Mouse (Mus musculus): Measurements from ENCODE around the gene Gnai2. TPM values are rescaled to one million over a fixed set of nuclear protein-coding genes. Genes with fewer than 3 reads are reported as not detected.

The Gnai2 gene
- total RNA-seq, 2 experiments from 2014 or later: 208 to 222 TPM

DNA sequence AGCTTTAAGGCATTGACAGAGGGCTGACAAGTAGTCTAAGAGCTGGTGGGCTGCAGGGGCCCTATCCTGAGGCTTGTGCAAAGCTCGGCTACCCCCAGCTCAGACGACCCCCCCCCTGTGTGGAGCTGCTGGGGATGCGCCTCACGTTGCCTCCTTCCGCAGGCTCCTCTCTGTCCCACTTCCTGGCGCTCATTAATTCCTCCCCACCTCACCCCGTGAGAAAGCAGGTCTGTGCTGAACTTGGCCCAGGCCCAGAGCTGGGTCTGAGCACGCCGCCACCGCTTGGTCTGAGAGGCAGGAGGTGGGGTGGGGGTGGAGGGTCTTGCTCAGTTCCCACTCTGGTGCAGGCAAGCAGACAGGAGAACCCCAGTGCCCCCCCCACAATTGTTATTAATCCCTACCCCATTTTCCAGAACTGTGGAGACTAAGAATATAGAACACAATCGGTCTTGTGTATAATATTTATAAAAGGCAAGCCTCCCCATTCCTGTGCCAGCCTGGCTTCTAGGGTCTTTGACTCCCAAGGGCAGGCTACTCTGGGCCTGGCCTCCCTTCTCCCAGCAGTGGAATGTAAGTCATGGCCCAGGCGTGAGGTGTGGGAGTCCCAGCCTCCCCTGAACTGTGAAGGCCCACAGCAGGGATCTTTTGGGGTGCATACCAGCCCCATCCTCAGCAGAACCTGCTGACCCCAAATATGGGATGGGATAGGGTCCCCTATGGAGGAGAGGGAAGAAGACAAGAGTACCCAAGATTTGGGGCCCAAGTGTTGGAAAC is 15.7 kb upstream of the Gnai2 start:
- TF ChIP-seq CTCF (conservative IDR thresholded peaks at IDR 0.05): no peak
- DNase-seq (ENCODE audit: low spot score in 2 of 2): no peak
- Histone ChIP-seq H3K27ac (peak overlapping the region; percentile 66), H3K4me3 (no peak overlapping the region)

DNA sequence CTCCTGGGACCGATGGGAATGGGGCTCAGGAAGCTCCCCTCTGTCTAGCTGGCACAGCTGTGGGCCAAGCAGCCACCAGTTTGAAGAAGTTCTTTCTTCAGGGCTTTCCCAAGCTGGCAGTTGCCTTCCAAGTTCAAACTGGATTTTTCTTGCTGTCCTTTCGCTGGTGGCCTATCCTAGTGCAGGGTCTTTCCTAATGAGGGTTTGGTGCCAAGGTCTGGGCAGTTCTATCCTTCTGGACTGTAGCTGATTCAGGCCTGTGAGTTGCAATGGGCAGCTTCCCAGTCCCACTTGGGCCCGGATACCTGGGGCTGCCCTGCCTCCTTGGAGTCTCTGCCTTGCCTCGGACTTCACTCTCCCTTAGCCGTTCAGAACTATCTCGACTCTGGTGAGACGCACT is 15.1 kb upstream of the Gnai2 start:
- H3K27ac ChIP-seq: peak overlapping the region; percentile 66
- peak; percentile 32 to 70 for DNase-seq (ENCODE audit: low spot score in 2 of 2)
- TF ChIP-seq CTCF (conservative IDR thresholded peaks at IDR 0.05): no peak
- H3K4me3 ChIP-seq: no peak overlapping the region

GRCm38 (mm10) chr9:107648767-107649166 is 13.6 kb upstream of the Gnai2 start:
- no peak for TF ChIP-seq CTCF (conservative IDR thresholded peaks at IDR 0.05)
- no peak for DNase-seq (ENCODE audit: low spot score in 2 of 2)
- H3K27ac ChIP-seq: no peak overlapping the region
- no peak overlapping the region for H3K4me3 ChIP-seq

- Histone ChIP-seq H3K27ac (no peak overlapping the region), H3K4me3 (no peak overlapping the region)
- DNase-seq (ENCODE audit: low spot score in 2 of 2): no peak
- TF ChIP-seq CTCF (conservative IDR thresholded peaks at IDR 0.05): peak; percentile 60
Observed at GRCm38 (mm10) chr9:107646975-107647374, 11.8 kb upstream of the Gnai2 start.

DNA sequence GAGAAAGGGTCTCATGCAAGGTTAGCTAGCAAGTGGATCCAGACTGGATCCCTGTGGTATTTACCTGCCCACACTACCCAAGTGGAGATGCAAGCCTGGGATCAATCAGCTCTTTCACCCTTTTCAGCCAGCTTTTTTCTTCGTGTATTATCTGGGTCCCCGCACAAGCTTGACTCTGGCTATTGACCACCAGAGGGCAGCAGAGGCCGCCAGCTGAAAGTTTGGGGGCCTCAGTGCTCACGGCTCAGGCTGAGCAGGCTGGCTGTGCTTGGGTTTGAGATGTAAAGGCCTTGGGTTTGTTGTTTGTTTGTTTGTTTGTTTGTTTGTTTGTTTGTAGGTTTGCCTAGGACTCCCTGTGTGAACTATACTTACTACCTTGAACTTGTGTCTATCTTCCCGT is 10.4 kb upstream of the Gnai2 start:
- peak; percentile 96 for TF ChIP-seq CTCF (conservative IDR thresholded peaks at IDR 0.05)
- Histone ChIP-seq H3K4me3 (no peak overlapping the region), H3K27ac (no peak overlapping the region)
- peak; percentile 64 to 89 for DNase-seq (ENCODE audit: low spot score in 2 of 2)

- H3K27ac ChIP-seq: peak overlapping the region; percentile 87; the same call in 1 of the 2 replicates
- no peak overlapping the region for H3K4me3 ChIP-seq
- DNase-seq (ENCODE audit: low spot score in 2 of 2): no peak
- no peak for TF ChIP-seq CTCF (conservative IDR thresholded peaks at IDR 0.05)
Observed at GRCm38 (mm10) chr9:107645153-107645510, 10.0 kb upstream of the Gnai2 start.

- DNase-seq (ENCODE audit: low spot score in 2 of 2): peak; percentile 88 to 96
- H3K27ac ChIP-seq: peak overlapping the region; percentile 87
- peak overlapping the region; percentile 59 for H3K4me3 ChIP-seq
- TF ChIP-seq CTCF (conservative IDR thresholded peaks at IDR 0.05): peak; percentile 100
Observed at GRCm38 (mm10) chr9:107644495-107645152, 9.5 kb upstream of the Gnai2 start.

DNA sequence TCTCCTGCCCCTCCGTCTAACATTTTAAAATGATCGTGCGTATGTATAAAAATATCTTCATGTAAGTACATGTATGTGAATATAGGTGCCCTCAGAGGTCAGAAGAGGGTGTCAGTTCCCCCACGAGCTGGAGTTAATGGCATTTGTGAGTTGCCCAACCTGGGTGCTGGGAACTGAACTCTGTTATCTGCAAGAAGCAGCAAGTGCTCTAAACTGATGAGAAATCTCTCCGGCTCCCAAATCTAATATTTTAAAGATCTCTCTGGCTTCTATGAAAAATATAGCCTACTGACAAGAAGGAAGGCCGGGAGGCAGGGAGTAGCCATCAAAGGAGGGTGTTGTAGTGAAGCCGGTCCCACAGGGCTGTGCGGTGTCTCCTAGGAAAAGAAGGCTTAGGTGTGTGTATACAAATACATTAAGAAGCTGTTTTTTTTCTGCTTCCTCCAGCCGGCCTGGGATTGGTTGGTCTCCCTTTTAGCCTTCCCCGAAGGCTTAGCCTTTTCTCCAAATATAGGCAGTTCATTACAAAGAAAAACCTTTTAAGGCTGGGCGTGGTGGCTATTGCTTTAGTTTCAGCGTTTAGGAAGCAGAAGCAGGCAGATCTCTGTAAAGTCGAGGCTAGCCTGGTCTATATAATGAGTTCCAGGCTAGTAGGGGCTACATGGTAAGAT is 8.5 kb upstream of the Gnai2 start:
- Histone ChIP-seq H3K27ac (peak overlapping the region; percentile 87; the same call in 1 of the 2 replicates), H3K4me3 (peak overlapping the region; percentile 59; the same call in 1 of the 2 replicates)
- no peak for DNase-seq (ENCODE audit: low spot score in 2 of 2)
- no peak for TF ChIP-seq CTCF (conservative IDR thresholded peaks at IDR 0.05)

DNA sequence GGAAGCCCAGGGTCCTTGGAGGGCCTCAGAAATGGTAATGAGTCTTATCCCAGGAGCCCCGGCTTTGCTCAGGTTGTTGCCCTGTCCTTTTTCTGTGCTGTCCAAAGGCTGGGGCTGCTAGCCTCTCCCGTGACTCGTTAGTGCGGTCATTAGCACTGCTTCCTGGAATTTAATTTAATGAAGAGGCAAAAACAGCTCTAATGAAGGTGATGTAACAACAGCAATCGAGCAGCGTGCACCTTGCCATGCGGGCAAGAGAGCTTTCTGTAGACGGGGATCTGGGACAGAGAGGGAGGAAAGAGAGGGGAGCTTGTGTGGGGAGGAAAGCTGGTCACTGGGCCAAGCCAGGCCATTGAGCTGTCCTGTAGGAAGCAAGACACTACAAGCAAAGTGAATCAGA is 6.5 kb upstream of the Gnai2 start:
- H3K27ac ChIP-seq: peak overlapping the region; percentile 46; the same call in 1 of the 2 replicates
- DNase-seq (ENCODE audit: low spot score in 2 of 2): no peak
- TF ChIP-seq CTCF (conservative IDR thresholded peaks at IDR 0.05): no peak

DNA sequence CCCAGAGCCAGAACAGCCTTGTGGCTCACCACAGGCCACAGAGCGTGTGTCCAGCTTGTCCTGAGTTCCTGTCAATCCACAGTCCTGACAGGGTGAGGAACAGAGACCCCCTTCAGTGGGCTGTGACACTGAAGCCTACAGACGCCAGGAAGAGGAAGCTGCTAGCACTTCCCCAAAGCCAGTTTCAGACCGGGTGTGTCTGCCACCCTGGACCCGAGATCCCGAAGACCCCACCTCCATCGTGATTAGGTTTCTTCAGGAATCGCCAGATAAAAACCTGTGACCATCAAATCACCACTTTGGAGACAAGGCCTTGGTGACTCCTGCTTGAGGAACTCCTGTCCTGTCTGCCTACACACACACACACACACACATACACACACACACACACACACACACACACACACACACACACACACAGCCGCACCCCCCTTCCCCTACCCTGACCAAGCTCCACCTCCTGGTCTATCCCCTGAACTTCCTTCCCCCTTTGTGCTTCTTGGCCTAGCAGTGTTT is 5.1 kb upstream of the Gnai2 start:
- DNase-seq (ENCODE audit: low spot score in 2 of 2): no peak
- TF ChIP-seq CTCF (conservative IDR thresholded peaks at IDR 0.05): no peak

More for the DNA sequence above, 6.5 kb upstream of the Gnai2 start:
- H3K4me3 ChIP-seq: no peak overlapping the region

DNA sequence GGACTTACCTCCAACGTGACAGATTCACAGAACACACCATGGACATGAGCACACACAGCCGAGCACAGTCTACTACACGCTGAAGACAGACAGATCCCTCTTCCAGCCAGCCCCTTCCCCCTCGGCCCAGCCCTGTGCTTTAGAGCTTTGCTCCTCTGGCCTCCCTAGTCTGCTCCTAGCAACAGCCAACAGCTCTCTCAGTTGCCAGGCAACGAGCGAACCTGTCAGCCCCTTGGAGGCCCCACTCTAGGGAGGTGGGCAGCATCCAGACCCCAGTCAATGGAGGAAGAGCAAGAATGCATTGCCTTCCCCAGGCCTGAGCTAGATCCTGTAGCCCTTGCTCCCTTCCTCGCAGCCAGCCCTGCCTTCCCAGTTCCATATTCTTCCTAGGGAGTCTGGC is 1.9 kb upstream of the Gnai2 start:
- H3K4me3 ChIP-seq: no peak overlapping the region
- no peak for DNase-seq (ENCODE audit: low spot score in 2 of 2)
- 0 out of 2 replicates have a peak overlapping the region, but pooled peaks have one; percentile 2 for H3K27ac ChIP-seq
- TF ChIP-seq CTCF (conservative IDR thresholded peaks at IDR 0.05): no peak

More for the DNA sequence above, 5.1 kb upstream of the Gnai2 start:
- Histone ChIP-seq H3K27ac (no peak overlapping the region), H3K4me3 (no peak overlapping the region)

GRCm38 (mm10) chr9:107634406-107635278 is 525 bp downstream of the Gnai2 start:
- peak overlapping the region; percentile 92 for H3K27ac ChIP-seq
- no peak for DNase-seq (ENCODE audit: low spot score in 2 of 2)
- no peak for TF ChIP-seq CTCF (conservative IDR thresholded peaks at IDR 0.05)
- H3K4me3 ChIP-seq: peak overlapping the region; percentile 95

All from layer of hippocampus, adult 2 months (tissue).